Mouse (Mus musculus) embryonic facial prominence, embryonic 12.5 days (tissue): ENCODE data around the gene Rftn1. TPM values are rescaled to one million over a fixed set of nuclear protein-coding genes. Genes with fewer than 3 reads are reported as not detected.
"Not testable (repeated sequence)": the region's sequence is repeated elsewhere in the genome, so short reads cannot be mapped to it uniquely, and the experiment has no call there.

Source experiments
- ATAC-seq: fragments of 200-750 bp; cut with Nextera tagmentation; 2 replicates; pipeline ENCODE4 v1.8.0; 2017; ENCODE audit not compliant: insufficient number of reproducible peaks, insufficient read depth, low FRiP score, low TSS enrichment
- H3K27ac ChIP-seq: fragments of 300-500 bp; sonication (generic); 2 replicates; pipeline ENCODE4 v1.5.1; 2016; ENCODE audit warnings: mild to moderate bottlenecking
- H3K27me3 ChIP-seq: fragments of 300-500 bp; sonication (generic); 2 replicates; pipeline ENCODE4 v1.6.1; 2016; ENCODE audit warnings: mild to moderate bottlenecking, moderate library complexity
- H3K36me3 ChIP-seq: fragments of 300-500 bp; sonication (generic); 2 replicates; pipeline ENCODE4 v1.6.1; 2016; ENCODE audit warnings: mild to moderate bottlenecking
- H3K4me1 ChIP-seq: fragments of 300-500 bp; sonication (generic); 2 replicates; pipeline ENCODE4 v1.6.1; 2016
- H3K4me2 ChIP-seq: fragments of 300-500 bp; sonication (generic); replicated peaks from 2 replicates; pipeline ENCODE4 v1.6.1; 2016; ENCODE audit warnings: mild to moderate bottlenecking, moderate library complexity
- H3K4me3 ChIP-seq: fragments of 300-500 bp; sonication (generic); 2 replicates; pipeline ENCODE4 v1.5.1; 2016; ENCODE audit warnings: mild to moderate bottlenecking
- H3K9ac ChIP-seq: fragments of 300-500 bp; sonication (generic); 2 replicates; pipeline ENCODE4 v1.6.1; 2016; ENCODE audit warnings: mild to moderate bottlenecking, moderate library complexity
- H3K9me3 ChIP-seq: fragments of 300-500 bp; sonication (generic); 2 replicates; pipeline ENCODE4 v1.6.1; 2016; ENCODE audit warnings: mild to moderate bottlenecking, moderate library complexity
- WGBS: fragments of 180-500 bp; shearing (Covaris S2); methylation state at CpG from one replicate; pipeline ENCODE4 v1.1.7; 2016; 5-methylcytosine and 5-hydroxymethylcytosine counted together
- polyA plus RNA-seq: library from polyadenylated mRNA; unstranded; fragments of >200 nt; fragmentation: Nextera tagmentation; extraction: Ambion mirVana; gene quantifications from 2 replicates; pipeline ENCODE4 v1.2.1, GENCODE M21; 2016

Gene Rftn1
- polyA plus RNA-seq, 1 experiment from 2014 or later, result 12.1 TPM

GRCm38 (mm10) chr17:50217978-50218377, 27.5 kb upstream of the Rftn1 start:
- H3K9ac ChIP-seq, result no peak overlapping the region
- no peaks in the 10 kb centered on the region for H3K4me1 ChIP-seq
- H3K27ac ChIP-seq, result no peak overlapping the region
- no peaks in the 10 kb centered on the region for H3K27me3 ChIP-seq
- H3K4me2 ChIP-seq, result no peak overlapping the region
- no peaks in the 10 kb centered on the region for H3K9me3 ChIP-seq
- H3K4me3 ChIP-seq, result no peak overlapping the region
- ATAC-seq, result no peak
- WGBS, result 68% methylated on average over 4 of the region's 4 CpGs
- H3K36me3 ChIP-seq, result no peaks in the 10 kb centered on the region

DNA sequence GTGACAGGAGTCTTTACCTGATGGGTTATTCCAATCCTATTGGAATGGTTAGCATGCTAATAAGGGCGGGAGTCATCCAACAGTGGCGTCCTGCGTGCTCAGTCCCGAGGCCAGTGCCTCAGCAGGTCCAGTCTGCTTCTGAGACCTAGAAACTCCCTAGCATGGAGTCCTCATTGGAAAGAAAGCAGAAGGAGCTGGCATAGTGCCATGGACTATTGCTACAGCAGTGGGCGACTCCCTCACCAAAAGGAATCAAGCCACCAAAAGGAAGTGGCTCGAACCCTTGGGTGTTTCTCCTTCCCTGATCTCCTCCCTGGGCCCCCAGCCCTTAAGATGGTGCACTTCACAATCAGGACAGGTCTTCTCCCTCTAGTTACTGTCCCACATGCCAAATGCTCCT, 24.6 kb upstream of the Rftn1 start:
- Histone ChIP-seq H3K27ac (no peak overlapping the region), H3K4me2 (no peak overlapping the region), H3K27me3 (no peaks in the 10 kb centered on the region), H3K36me3 (no peaks in the 10 kb centered on the region), H3K9ac (no peak overlapping the region), H3K9me3 (no peaks in the 10 kb centered on the region), H3K4me3 (no peak overlapping the region), H3K4me1 (no peaks in the 10 kb centered on the region)
- WGBS, result 87% methylated on average over 6 of the region's 6 CpGs
- no peak for ATAC-seq

GRCm38 (mm10) chr17:50213117-50213516, 22.6 kb upstream of the Rftn1 start:
- H3K36me3 ChIP-seq, result no peaks in the 10 kb centered on the region
- H3K4me1 ChIP-seq, result no peaks in the 10 kb centered on the region
- no peak overlapping the region for H3K4me2 ChIP-seq
- H3K9me3 ChIP-seq, result no peaks in the 10 kb centered on the region
- H3K4me3 ChIP-seq, result no peak overlapping the region
- no peak for ATAC-seq
- 88% methylated on average over 4 of the region's 4 CpGs for WGBS
- no peaks in the 10 kb centered on the region for H3K27me3 ChIP-seq
- H3K9ac ChIP-seq, result no peak overlapping the region
- H3K27ac ChIP-seq, result no peak overlapping the region

GRCm38 (mm10) chr17:50211816-50212215, 21.3 kb upstream of the Rftn1 start:
- Histone ChIP-seq H3K4me2 (no peak overlapping the region), H3K9me3 (no peaks in the 10 kb centered on the region), H3K27ac (no peak overlapping the region), H3K27me3 (no peaks in the 10 kb centered on the region), H3K9ac (no peak overlapping the region), H3K36me3 (no peaks in the 10 kb centered on the region), H3K4me3 (no peak overlapping the region), H3K4me1 (no peaks in the 10 kb centered on the region)
- WGBS, result 90% methylated on average over 7 of the region's 7 CpGs
- no peak for ATAC-seq

- no peak overlapping the region for H3K4me3 ChIP-seq
- no peak for ATAC-seq
- no peaks in the 10 kb centered on the region for H3K4me1 ChIP-seq
- no peak overlapping the region for H3K4me2 ChIP-seq
- H3K9ac ChIP-seq, result no peak overlapping the region
- H3K36me3 ChIP-seq, result no peaks in the 10 kb centered on the region
- no peak overlapping the region for H3K27ac ChIP-seq
- H3K9me3 ChIP-seq, result no peaks in the 10 kb centered on the region
- no peaks in the 10 kb centered on the region for H3K27me3 ChIP-seq
- 90% methylated on average over 6 of the region's 6 CpGs for WGBS
Observed at GRCm38 (mm10) chr17:50209831-50210230, 19.4 kb upstream of the Rftn1 start.

DNA sequence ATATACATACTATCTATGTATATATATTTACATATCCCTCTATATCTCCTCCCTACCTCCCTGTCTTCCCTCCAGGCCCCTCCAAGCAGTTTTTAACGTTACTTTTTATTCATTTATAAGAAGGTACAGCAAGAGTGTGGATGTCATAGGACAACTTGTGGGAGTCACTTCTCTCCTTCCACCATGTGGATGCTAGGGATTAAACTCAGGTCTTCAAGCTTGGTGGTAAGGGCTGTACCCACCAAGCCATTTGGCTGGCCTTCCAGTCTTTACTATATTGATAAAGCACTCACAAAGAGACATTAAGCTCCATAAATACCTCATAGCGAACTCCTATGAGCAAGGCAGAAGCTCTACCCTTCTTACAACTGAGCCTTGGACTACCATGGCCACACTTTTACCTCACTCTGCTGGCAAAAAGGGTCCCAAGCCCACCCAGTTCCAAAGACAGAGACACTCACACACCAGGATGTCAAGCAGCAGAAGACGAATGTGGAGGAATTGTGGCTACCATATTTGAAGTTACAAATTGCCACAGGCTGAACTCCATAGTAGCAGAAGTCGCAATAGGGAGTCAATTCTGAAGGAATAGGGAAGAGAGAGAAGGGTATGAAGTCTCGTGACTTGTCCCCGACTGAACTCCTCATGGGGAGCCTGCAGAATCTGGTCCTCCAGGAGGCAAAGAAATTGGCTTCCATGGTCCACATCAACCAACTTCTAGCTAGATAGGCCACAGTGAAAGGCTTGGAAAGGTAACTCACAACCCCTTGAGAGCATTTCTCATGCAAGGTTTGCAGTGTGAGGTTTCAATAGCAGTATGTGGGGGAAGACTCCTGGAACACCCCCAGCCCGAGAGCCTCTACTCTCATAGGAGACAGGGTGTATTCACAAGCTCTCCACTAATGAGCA, 17.9 kb upstream of the Rftn1 start:
- Histone ChIP-seq H3K27me3 (no peaks in the 10 kb centered on the region), H3K4me1 (no peaks in the 10 kb centered on the region), H3K9me3 (no peaks in the 10 kb centered on the region), H3K27ac (no peak overlapping the region), H3K4me3 (no peak overlapping the region), H3K4me2 (no peak overlapping the region), H3K9ac (no peak overlapping the region), H3K36me3 (no peaks in the 10 kb centered on the region)
- 80% methylated on average over 7 of the region's 7 CpGs for WGBS
- ATAC-seq, result no peak

- not testable (repeated sequence) for H3K4me2 ChIP-seq, ATAC-seq
- 93% methylated on average over 1 of the region's 1 CpGs for WGBS
Observed at GRCm38 (mm10) chr17:50206262-50206661, 15.8 kb upstream of the Rftn1 start.

GRCm38 (mm10) chr17:50205840-50206239, 15.4 kb upstream of the Rftn1 start:
- H3K27me3 ChIP-seq, H3K4me1 ChIP-seq, ATAC-seq, H3K27ac ChIP-seq, H3K4me3 ChIP-seq, H3K9me3 ChIP-seq, H3K4me2 ChIP-seq, H3K9ac ChIP-seq, H3K36me3 ChIP-seq: not testable (repeated sequence)
- 90% methylated on average over 2 of the region's 2 CpGs for WGBS

More at GRCm38 (mm10) chr17:50206262-50206661, 15.8 kb upstream of the Rftn1 start:
- H3K4me3 ChIP-seq, H3K27ac ChIP-seq, H3K9me3 ChIP-seq, H3K27me3 ChIP-seq, H3K36me3 ChIP-seq, H3K4me1 ChIP-seq, H3K9ac ChIP-seq: not testable (repeated sequence)

DNA sequence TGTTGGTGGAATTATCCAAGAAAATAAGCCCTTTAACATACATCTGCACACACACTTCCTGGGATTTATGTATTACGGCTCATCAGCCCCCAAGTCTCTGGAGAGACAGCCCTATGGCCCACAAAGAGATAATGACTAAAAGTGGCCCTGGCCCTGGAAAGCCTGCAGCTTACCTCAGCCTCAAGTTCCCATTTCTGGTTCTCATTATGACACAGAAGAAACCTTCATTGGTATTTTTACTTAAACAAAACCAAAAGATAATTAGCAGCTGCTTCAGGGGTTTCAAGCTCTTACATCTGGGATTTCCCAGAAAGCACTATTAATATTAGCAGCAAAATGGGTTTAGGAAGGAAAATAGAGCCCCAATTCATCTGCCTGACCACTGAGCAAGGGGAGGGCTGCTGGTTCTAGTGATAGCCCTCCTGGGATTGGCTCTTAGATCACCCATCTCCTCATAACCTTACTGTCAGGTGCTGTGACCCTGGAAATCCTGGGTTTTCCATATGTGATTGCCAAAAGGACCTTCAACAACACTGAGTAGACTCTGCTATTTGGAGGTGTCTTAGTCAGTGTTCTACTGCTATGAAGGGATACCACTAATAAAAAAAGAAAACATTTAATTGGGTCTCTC, 14.8 kb upstream of the Rftn1 start:
- ATAC-seq, result no peak
- WGBS, result 53% methylated on average over 1 of the region's 1 CpGs
- H3K9ac ChIP-seq, result no peak overlapping the region
- H3K4me3 ChIP-seq, result no peak overlapping the region
- H3K4me2 ChIP-seq, result no peak overlapping the region
- no peaks in the 10 kb centered on the region for H3K4me1 ChIP-seq
- no peak overlapping the region for H3K27ac ChIP-seq
- no peaks in the 10 kb centered on the region for H3K36me3 ChIP-seq
- no peaks in the 10 kb centered on the region for H3K27me3 ChIP-seq
- no peaks in the 10 kb centered on the region for H3K9me3 ChIP-seq

GRCm38 (mm10) chr17:50201828-50202445, 11.5 kb upstream of the Rftn1 start:
- Histone ChIP-seq H3K4me3 (no peak overlapping the region), H3K9ac (no peak overlapping the region), H3K4me2 (no peak overlapping the region), H3K4me1 (no peaks in the 10 kb centered on the region), H3K27me3 (no peaks in the 10 kb centered on the region), H3K27ac (no peak overlapping the region), H3K9me3 (no peaks in the 10 kb centered on the region), H3K36me3 (no peaks in the 10 kb centered on the region)
- WGBS, result 91% methylated on average over 12 of the region's 12 CpGs
- no peak for ATAC-seq

GRCm38 (mm10) chr17:50199075-50199850, 8.8 kb upstream of the Rftn1 start:
- no peaks in the 10 kb centered on the region for H3K36me3 ChIP-seq
- no peak overlapping the region for H3K4me3 ChIP-seq
- H3K4me2 ChIP-seq, result no peak overlapping the region
- H3K27ac ChIP-seq, result no peak overlapping the region
- no peak overlapping the region for H3K9ac ChIP-seq
- H3K27me3 ChIP-seq, result no peaks in the 10 kb centered on the region
- 72% methylated on average over 8 of the region's 8 CpGs for WGBS
- no peak for ATAC-seq
- H3K9me3 ChIP-seq, result no peaks in the 10 kb centered on the region
- H3K4me1 ChIP-seq, result 0 out of 2 replicates have a peak, but pooled peaks cover 4% of the 10 kb centered on the region
